Mouse (Mus musculus) common myeloid progenitor, adult 5-6 weeks (primary cell): ENCODE measurements around the gene Alb. TPM values are rescaled to one million over a fixed set of nuclear protein-coding genes. Genes with fewer than 3 reads are reported as not detected.

Experiments
- ATAC-seq: replicated peaks from 2 replicates; pipeline ENCODE4 v1.8.0; 2016; ENCODE audit warnings: low read depth, mild to moderate bottlenecking, moderate TSS enrichment, inconsistent platforms; ENCODE audit not compliant: poor library complexity, severe bottlenecking
- total RNA-seq: library from RNA; stranded (forward); fragments of 200-1000, 187-1606 nt; gene quantifications from 2 replicates; pipeline ENCODE4 v1.2.3, GENCODE M21; 2017

The Alb gene
- total RNA-seq, 1 experiment from 2014 or later = not detected

DNA sequence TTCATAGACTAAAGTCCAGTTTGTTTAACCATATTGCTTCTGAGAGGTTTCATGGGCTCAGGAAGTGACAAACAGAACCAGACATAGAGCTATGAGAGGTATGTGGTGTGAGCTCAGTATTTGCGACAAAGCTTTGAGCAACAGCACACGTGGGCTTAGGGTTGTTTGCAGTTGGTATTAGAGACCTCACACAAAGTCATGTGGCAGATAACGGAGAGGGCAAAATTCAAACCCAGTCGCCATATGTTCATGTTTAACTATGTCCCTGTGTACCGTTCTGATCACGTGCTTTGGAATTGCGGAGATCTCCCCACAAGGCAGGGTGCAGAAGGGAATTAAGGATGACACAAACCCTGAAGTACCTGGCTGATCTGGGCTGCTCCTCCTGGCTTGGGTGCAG is 27.6 kb downstream of the Alb start:
- ATAC-seq = no peak

DNA sequence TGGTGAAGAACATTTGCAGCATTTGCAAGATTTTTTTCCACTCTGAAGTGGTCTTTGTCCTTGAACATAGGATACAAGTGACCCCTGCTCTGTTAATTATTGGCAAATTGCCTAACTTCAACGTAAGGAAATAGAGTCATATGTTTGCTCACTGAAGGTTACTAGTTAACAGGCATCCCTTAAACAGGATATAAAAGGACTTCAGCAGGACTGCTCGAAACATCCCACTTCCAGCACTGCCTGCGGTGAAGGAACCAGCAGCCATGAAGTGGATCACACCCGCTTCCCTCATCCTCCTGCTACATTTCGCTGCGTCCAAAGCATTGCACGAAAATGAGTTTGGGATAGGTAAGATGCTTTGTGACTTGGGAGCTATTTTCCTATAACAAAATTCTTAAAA is 29.8 kb downstream of the Alb start, which contains the start of gene Afp:
TSS of gene Afp (plus strand) at position 220 of the 400 bp plus-strand sequence.
- no peak for ATAC-seq

- ATAC-seq = peak; percentile 72
Measured at GRCm38 (mm10) chr5:90492440-90492839, 31.7 kb downstream of the Alb start.

DNA sequence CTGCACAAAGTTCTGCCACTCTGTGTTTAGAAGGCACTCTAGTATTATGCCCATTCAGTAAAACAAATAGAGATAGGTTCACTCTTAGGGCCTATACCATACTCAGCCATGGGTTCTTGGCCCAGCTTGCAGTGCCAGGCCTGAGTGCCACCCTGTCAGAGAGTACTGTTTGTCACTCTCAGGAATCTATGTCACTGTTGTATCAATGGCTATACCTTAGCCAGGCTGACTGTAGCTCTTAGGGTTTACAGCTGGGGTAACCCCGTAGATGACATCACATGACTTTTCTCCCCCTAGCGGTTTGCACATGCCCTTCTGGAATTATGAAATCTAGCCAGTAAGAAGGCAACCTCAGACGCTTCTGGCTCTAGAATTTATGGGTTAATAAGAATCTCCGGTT is 33.6 kb downstream of the Alb start:
- ATAC-seq = no peak

- ATAC-seq = no peak
Measured at GRCm38 (mm10) chr5:90499509-90499908, 38.8 kb downstream of the Alb start.

DNA sequence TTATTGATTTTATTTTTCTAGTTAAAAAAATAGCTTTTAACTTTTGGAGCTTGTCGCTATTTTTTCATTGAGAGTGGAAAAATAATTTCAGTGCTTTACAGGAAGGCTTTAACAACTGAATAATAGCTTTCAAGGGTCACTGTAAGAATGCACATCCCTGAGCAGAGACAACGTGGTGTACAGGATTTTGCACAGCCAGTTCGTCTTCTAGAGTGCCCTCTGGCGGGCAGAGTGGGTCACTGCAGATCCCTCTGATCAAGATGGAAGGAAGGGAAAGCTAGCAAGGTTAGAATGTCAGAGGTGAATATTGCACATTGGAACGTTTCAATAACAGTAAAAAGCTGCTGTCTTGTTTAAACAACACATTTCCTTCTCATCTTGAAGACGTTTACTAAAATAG is 40.0 kb downstream of the Alb start:
- peak; percentile 95 for ATAC-seq

DNA sequence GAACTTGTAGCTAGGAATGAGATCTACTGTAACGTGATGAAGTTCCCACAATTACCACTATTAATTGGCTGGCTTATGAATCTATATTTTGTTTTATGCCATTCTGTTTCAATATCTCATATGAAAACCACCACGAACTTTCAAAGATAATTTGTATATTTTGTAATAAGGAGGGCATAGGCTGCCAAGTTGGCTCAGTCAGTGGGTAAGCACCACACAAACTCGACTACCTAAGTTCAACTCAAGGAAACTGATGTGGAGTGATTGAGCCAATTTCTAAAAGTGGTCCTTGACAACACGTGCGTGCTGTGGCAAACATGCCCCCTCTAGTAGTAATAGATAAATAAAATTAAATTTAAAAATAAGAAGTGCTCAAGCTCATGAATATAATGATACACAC is 41.1 kb downstream of the Alb start:
- ATAC-seq = no peak

- peak; percentile 84 for ATAC-seq
Measured at GRCm38 (mm10) chr5:90504742-90505141, 44.0 kb downstream of the Alb start.

DNA sequence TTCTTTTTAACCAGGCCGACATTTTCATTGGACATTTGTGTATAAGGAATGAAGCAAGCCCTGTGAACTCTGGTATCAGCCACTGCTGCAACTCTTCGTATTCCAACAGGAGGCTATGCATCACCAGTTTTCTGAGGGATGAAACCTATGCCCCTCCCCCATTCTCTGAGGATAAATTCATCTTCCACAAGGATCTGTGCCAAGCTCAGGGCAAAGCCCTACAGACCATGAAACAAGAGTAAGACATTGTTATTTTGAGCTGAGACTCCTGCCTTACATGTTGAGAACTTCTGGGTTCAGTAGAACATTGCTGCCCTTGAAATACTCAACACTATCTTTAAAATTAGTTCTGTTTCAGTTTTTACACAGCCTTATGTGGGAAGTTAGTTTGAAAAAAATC is 45.8 kb downstream of the Alb start:
- ATAC-seq = no peak

DNA sequence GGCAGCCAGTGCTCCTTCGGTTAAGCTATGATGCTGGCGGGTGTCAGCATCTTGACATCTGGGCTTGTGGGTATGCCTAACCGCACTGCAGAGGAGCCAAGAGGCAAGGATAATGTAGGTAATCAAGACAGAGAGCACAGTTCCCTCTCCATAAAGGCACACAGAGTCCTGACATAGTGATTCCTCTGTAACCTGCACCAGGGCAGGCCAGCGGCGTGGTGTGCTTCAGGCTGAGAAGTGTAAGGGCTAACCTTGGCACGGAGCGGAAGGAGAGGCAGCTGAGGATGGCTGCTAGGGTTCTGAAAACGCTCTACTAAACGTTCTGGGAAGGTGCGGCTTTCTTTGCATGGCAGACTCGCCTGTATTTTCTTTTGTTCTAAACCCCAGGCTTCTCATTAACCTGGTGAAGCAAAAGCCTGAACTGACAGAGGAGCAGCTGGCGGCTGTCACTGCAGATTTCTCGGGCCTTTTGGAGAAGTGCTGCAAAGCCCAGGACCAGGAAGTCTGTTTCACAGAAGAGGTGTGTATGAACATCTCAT is 46.8 kb downstream of the Alb start:
- ATAC-seq = no peak

GRCm38 (mm10) chr5:90509828-90510592 is 49.3 kb downstream of the Alb start:
- ATAC-seq = no peak

GRCm38 (mm10) chr5:90512288-90512955 is 51.7 kb downstream of the Alb start:
- ATAC-seq = peak; percentile 66; the same call in 1 of the 2 replicates

DNA sequence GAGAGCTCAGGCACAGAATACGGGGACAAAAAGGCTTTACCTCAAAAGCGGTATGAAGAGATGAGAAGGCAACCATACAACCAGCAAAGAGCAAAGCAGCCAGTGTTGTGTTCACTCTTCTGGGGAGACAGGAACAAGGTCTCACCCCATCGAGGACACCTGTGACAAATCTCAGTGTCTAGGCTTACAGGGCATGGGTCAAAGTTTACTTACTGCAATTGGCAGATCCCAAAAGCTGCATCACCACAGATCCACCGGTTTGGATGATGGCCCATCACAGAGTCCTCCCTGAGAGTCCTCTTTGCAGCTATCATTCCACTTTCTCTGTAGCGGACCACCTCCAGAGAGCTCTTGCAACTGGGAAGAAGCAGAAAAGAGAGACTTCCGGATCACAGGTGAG is 54.9 kb downstream of the Alb start:
- no peak for ATAC-seq

GRCm38 (mm10) chr5:90518356-90519100 is 57.8 kb downstream of the Alb start, which contains the start of gene Afm:
Afm (plus strand) TSS chr5:90518932.
- ATAC-seq = no peak

Other genes with a start within 250 kb of the Alb start
- 19.7 and 25.8 TPM in 2 replicates for gene Cox18, start 236.9 kb upstream of the Alb start, total RNA-seq
- 149 and 213 TPM in 2 replicates for gene Ankrd17, start 94.3 kb upstream of the Alb start, total RNA-seq
- 1.2 and 3.2 TPM in 2 replicates for gene Gm9958, start 93.7 kb upstream of the Alb start, total RNA-seq
- gene Afp, start 29.8 kb downstream of the Alb start, total RNA-seq = 0.19 and 0.59 TPM in 2 replicates
- gene Afm, start 58.0 kb downstream of the Alb start, total RNA-seq = not detected in 2 replicates
- 0.09 TPM in 1 of 2 replicates, not detected in the other for gene 5830473C10Rik, start 100.2 kb downstream of the Alb start, total RNA-seq
- 1.6 TPM in 1 of 2 replicates, not detected in the other for gene Rassf6, start 179.8 kb downstream of the Alb start, total RNA-seq